Mouse (Mus musculus) hindbrain, postnatal 0 days (tissue): ENCODE measurements around the gene Zfp523. TPM values are rescaled to one million over a fixed set of nuclear protein-coding genes. Genes with fewer than 3 reads are reported as not detected.

Experiments used
- ATAC-seq: fragments of 200-750 bp; cut with Nextera tagmentation; 2 replicates; pipeline ENCODE4 v1.8.0; 2017; ENCODE audit warnings: mild to moderate bottlenecking, moderate TSS enrichment, moderate library complexity
- DNase-seq: peaks from one replicate; pipeline ENCODE4 v3.0.0-alpha.2; 2015; ENCODE audit warnings: low spot score
- H3K27ac ChIP-seq: fragments of 300-500 bp; sonication (generic); 2 replicates; pipeline ENCODE4 v1.5.1; 2014; ENCODE audit warnings: mild to moderate bottlenecking
- H3K27me3 ChIP-seq: fragments of 300-500 bp; sonication (generic); 2 replicates; pipeline ENCODE4 v1.6.1; 2014; ENCODE audit warnings: low read length, mixed read lengths; ENCODE audit not compliant: insufficient read depth
- H3K36me3 ChIP-seq: fragments of 300-500 bp; sonication (generic); 2 replicates; pipeline ENCODE4 v1.6.1; 2014; ENCODE audit warnings: low read length, mixed read lengths; ENCODE audit not compliant: insufficient read depth
- H3K4me1 ChIP-seq: fragments of 300-500 bp; sonication (generic); 2 replicates; pipeline ENCODE4 v1.6.1; 2014; ENCODE audit warnings: antibody characterized with exemption, low read length, mixed read lengths; ENCODE audit not compliant: insufficient read depth
- H3K4me2 ChIP-seq: fragments of 300-500 bp; sonication (generic); 2 replicates; pipeline ENCODE4 v1.6.1; 2014; ENCODE audit warnings: low read depth, mild to moderate bottlenecking, low read length, moderate library complexity, mixed read lengths
- H3K4me3 ChIP-seq: fragments of 300-500 bp; sonication (generic); 2 replicates; pipeline ENCODE4 v1.5.1; 2014; ENCODE audit warnings: low read length
- H3K9ac ChIP-seq: fragments of 300-500 bp; sonication (generic); replicated peaks from 2 replicates; pipeline ENCODE4 v1.6.1; 2014; ENCODE audit warnings: mild to moderate bottlenecking, low read length, moderate library complexity, mixed read lengths
- H3K9me3 ChIP-seq: fragments of 300-500 bp; sonication (generic); 2 replicates; pipeline ENCODE4 v1.6.1; 2016; ENCODE audit warnings: low read length, mixed read lengths
- CTCF ChIP-seq: IDR thresholded peaks from 2 replicates; pipeline ENCODE4 v1.5.1; 2016; ENCODE audit warnings: antibody characterized with exemption, control low read depth, low read depth
- WGBS: fragments of 180-500 bp; shearing (Covaris S2); extraction: QIAGEN DNeasy Blood & Tissue Kit; methylation state at CpG from one replicate; pipeline ENCODE4 v1.1.7; 2014; 5-methylcytosine and 5-hydroxymethylcytosine counted together
- polyA plus RNA-seq: library from polyadenylated mRNA; unstranded; fragments of >200 nt; fragmentation: Nextera tagmentation; extraction: Ambion mirVana; gene quantifications from 2 replicates; pipeline ENCODE4 v1.2.1, GENCODE M21; 2015
- total RNA-seq: library from RNA; depleted of rRNA; stranded (reverse); fragments of >200 nt; gene quantifications from 2 replicates; pipeline ENCODE4 v1.2.3, GENCODE M21; 2014

The Zfp523 gene
- total and polyA plus RNA-seq, 2 experiments from 2014 or later, result 37.7 to 76.0 TPM

GRCm38 (mm10) chr17:28172690-28173089, 4.2 kb upstream of the Zfp523 start:
- ATAC-seq, result no peak
- no peak for TF ChIP-seq CTCF

GRCm38 (mm10) chr17:28177540-28178046, 664 bp downstream of the Zfp523 start:
- peak overlapping the region; percentile 92 for H3K27ac ChIP-seq
- H3K4me3 ChIP-seq, result peak overlapping the region; percentile 85
- peak overlapping the region; percentile 87 for H3K4me2 ChIP-seq
- ATAC-seq (peak; percentile 74), DNase-seq (no peak)
- WGBS, result 9% methylated on average over 13 of the region's 22 CpGs
- no peaks in the 10 kb centered on the region for H3K27me3 ChIP-seq
- TF ChIP-seq CTCF, result no peak
- peaks cover 4% of the 10 kb centered on the region; the same call in 1 of the 2 replicates for H3K4me1 ChIP-seq
- H3K9me3 ChIP-seq, result no peaks in the 10 kb centered on the region
- peak overlapping the region; percentile 98 for H3K9ac ChIP-seq
- no peaks in the 10 kb centered on the region for H3K36me3 ChIP-seq

More at GRCm38 (mm10) chr17:28172690-28173089, 4.2 kb upstream of the Zfp523 start:
- H3K27ac ChIP-seq, result no peak overlapping the region
- no peak overlapping the region for H3K9ac ChIP-seq
- WGBS, result 57% methylated on average over 9 of the region's 9 CpGs
- H3K27me3 ChIP-seq, result no peaks in the 10 kb centered on the region
- H3K4me2 ChIP-seq, result no peak overlapping the region
- no peaks in the 10 kb centered on the region for H3K9me3 ChIP-seq
- no peak overlapping the region for H3K4me3 ChIP-seq
- H3K4me1 ChIP-seq, result no peaks in the 10 kb centered on the region; the same call in 1 of the 2 replicates
- H3K36me3 ChIP-seq, result no peaks in the 10 kb centered on the region; the same call in 1 of the 2 replicates
- DNase-seq, result no peak

DNA sequence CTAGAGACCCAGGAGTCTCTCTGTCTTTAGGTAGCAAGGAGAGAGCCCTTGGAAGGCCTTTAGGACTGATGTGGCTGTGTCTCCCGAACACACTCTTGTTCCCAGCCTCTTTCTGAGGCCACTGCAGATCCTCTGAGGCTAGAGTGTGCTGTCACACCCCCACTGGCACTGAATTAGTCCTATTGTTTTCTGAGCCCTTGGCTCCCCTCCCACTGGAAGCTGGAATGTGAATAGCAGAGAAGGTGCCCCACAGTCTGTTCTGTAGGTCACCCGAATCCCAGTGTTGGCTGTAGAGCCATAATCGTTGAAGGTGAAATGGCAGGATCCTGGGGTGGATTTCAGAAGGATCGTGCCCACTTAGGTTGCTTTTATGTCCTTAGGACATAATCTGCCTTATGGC, 3.4 kb downstream of the Zfp523 start:
- H3K9ac ChIP-seq, result no peak overlapping the region
- ATAC-seq (no peak), DNase-seq (no peak)
- H3K4me1 ChIP-seq, result 0 out of 2 replicates have a peak, but pooled peaks cover 4% of the 10 kb centered on the region
- no peak overlapping the region for H3K4me2 ChIP-seq
- H3K36me3 ChIP-seq, result no peaks in the 10 kb centered on the region
- H3K27ac ChIP-seq, result no peak overlapping the region
- 33% methylated on average over 4 of the region's 4 CpGs for WGBS
- H3K9me3 ChIP-seq, result no peaks in the 10 kb centered on the region
- H3K4me3 ChIP-seq, result no peak overlapping the region
- TF ChIP-seq CTCF, result no peak
- no peaks in the 10 kb centered on the region for H3K27me3 ChIP-seq

DNA sequence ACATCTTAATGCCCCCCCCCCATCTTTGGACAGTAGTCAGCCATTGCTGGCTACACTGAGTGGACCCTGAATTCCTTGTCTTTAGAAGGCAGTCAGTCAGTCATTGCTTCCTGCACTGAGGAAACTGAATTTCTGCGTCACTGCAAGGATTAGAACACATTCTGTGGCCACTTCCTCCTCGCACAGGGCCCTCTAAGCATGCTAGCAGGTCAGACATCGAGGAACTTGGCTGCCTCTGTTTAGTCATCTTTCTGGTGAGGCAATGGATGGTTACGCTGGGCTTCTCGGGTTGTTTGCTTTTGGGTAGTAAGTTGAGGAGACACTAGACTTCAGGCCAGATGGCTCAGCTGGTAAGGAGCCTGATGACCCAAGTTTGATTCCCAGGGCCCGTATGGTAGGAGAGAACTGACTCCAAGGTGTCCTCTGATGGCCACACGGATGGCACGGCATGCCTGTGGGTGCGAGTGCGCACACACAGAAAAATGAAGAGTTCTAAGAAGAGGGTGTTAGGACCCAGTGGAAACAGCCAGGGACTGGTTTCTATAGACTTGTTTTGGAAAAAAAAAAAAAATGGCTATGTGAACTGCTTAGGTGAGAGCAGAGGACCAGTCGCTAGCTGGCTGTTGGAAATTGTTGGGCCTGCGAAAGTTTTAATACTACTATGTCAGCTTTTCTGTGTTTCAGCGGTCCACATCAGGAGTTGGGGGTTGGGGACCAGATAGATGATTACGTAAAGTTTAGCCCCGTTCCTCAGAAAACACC, 4.0 kb downstream of the Zfp523 start:
- H3K4me1 ChIP-seq, result 0 out of 2 replicates have a peak, but pooled peaks cover 4% of the 10 kb centered on the region
- TF ChIP-seq CTCF, result no peak
- 89% methylated on average over 15 of the region's 15 CpGs for WGBS

GRCm38 (mm10) chr17:28184971-28185638, 8.2 kb downstream of the Zfp523 start:
- ATAC-seq, result no peak
- H3K27ac ChIP-seq, result no peak overlapping the region
- DNase-seq, result peak; percentile 45
- no peak overlapping the region for H3K9ac ChIP-seq
- H3K9me3 ChIP-seq, result no peaks in the 10 kb centered on the region
- H3K36me3 ChIP-seq, result peaks cover 1% of the 10 kb centered on the region; the same call in 1 of the 2 replicates
- WGBS, result 68% methylated on average over 7 of the region's 7 CpGs
- no peak for TF ChIP-seq CTCF
- H3K27me3 ChIP-seq, result no peaks in the 10 kb centered on the region
- no peak overlapping the region for H3K4me3 ChIP-seq
- H3K4me1 ChIP-seq, result no peaks in the 10 kb centered on the region
- no peak overlapping the region for H3K4me2 ChIP-seq

More for the DNA sequence above, 4.0 kb downstream of the Zfp523 start:
- H3K27ac ChIP-seq, result no peak overlapping the region
- H3K4me2 ChIP-seq, result no peak overlapping the region
- H3K9me3 ChIP-seq, result no peaks in the 10 kb centered on the region
- H3K4me3 ChIP-seq, result no peak overlapping the region
- H3K9ac ChIP-seq, result no peak overlapping the region
- DNase-seq (no peak), ATAC-seq (no peak)
- no peaks in the 10 kb centered on the region for H3K27me3 ChIP-seq
- H3K36me3 ChIP-seq, result no peaks in the 10 kb centered on the region

DNA sequence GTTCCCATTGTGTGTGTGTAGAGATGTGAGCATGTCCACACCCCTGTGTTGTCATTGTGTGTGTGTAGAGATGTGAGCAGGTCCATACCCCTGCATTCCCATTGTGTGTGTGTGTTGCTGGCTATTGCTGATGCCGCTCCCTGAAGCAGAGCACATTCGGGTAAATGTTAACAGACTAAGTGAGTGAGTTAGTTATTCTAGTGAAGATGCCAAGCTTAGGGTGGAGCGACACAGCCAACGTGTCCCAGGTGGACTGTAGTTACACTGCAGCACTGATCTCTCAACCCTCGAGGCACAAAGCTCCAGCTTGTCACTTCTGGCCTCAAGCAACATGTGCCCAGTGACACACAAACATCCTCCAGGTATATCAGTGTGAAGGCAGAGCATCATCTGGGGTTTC, 11.4 kb downstream of the Zfp523 start:
- WGBS, result 86% methylated on average over 5 of the region's 5 CpGs
- DNase-seq (no peak), ATAC-seq (no peak)
- H3K4me3 ChIP-seq, result no peak overlapping the region
- H3K27ac ChIP-seq, result no peak overlapping the region
- H3K4me1 ChIP-seq, result no peaks in the 10 kb centered on the region
- H3K4me2 ChIP-seq, result no peak overlapping the region
- H3K9me3 ChIP-seq, result no peaks in the 10 kb centered on the region
- no peak for TF ChIP-seq CTCF
- H3K27me3 ChIP-seq, result no peaks in the 10 kb centered on the region
- peaks cover 21% of the 10 kb centered on the region for H3K36me3 ChIP-seq
- H3K9ac ChIP-seq, result no peak overlapping the region
